Mouse (Mus musculus) ES-Bruce4 (cell line): ENCODE results near the gene Timm23.

Experiments
- CTCF ChIP-seq: IDR thresholded peaks from one replicate; pipeline ENCODE4 v1.8.1; 2011; ENCODE audit warnings: low read depth, low read length
- EP300 ChIP-seq: IDR thresholded peaks from 2 replicates; pipeline ENCODE4 v1.6.1; 2011; ENCODE audit warnings: low read depth, low read length; ENCODE audit not compliant: insufficient read depth
- POLR2A ChIP-seq: IDR thresholded peaks from one replicate; pipeline ENCODE4 v1.8.1; 2011; ENCODE audit warnings: low read length; ENCODE audit not compliant: insufficient read depth

GRCm38 (mm10) chr14:32134293-32134692 is 67.4 kb downstream of the Timm23 start:
- TF ChIP-seq POLR2A (no peak), CTCF (no peak), EP300 (no peak)
